ENCODE assay signal across 13 mouse cellular contexts in the genomic region with DNA sequence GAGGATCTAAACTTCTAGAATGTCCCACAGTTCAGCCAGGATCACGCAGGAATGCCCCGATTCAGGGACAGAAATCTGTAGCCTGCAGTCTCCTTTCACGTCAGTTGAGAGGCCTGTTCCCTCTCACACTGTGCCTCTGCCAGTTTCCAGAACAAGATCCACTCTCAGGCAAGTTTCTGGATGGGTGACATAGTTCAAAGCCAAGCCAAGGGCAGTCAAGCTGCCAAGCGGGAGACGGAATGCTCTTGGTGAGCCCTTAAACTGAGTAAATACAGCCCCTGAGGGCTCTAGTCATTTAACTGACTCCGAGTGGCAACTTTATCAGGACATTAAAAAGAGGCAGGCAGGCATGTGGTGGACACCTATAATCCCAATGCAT. TPM values are rescaled to one million over a fixed set of nuclear protein-coding genes. Genes with fewer than 3 reads are reported as not detected.
DNase-seq lines count a peak whose midpoint lies in the region; ATAC-seq lines count a peak whose summit lies in the region.
"Had no signal": no experiment of that assay in that cellular context is flagged by ENCODE, and none has a peak within 500 bp of the region (broad histone marks: within the 10 kb centered on the region; RNA-seq: fewer than 3 reads in every experiment).

No protein-coding gene starts in this region.

- H3K4me3 ChIP-seq in heart, embryonic 11.5 days (ENCODE audit: low read depth, low read length): no peak overlapping the region
- H3K4me3 ChIP-seq in heart, embryonic 10.5 days: no peak overlapping the region
- no peak overlapping the region for H3K4me3 ChIP-seq in kidney, embryonic 14.5 days (ENCODE audit: low read length)
- H3K4me3 ChIP-seq: intestine, embryonic 15.5 days had no signal

- ATAC-seq in heart, embryonic 11.5 days (replicated peaks; ENCODE audit: insufficient number of reproducible peaks, low FRiP score, low TSS enrichment): no peak
- no peak for ATAC-seq in kidney, embryonic 14.5 days (ENCODE audit: low FRiP score, low TSS enrichment)
- no peak for ATAC-seq in erythroblast, adult 5-6 weeks (replicated peaks; ENCODE audit: low FRiP score, poor library complexity, severe bottlenecking)
- ATAC-seq: intestine, embryonic 15.5 days had no signal

- no peaks in the 10 kb centered on the region for H3K36me3 ChIP-seq in heart, embryonic 11.5 days (ENCODE audit: control insufficient read depth, insufficient read depth, low read length)
- no peaks in the 10 kb centered on the region for H3K36me3 ChIP-seq in heart, embryonic 10.5 days
- H3K36me3 ChIP-seq in kidney, embryonic 14.5 days (ENCODE audit: control insufficient read depth, insufficient read depth, low read length): no peaks in the 10 kb centered on the region
- H3K36me3 ChIP-seq: intestine, embryonic 15.5 days had no signal

- 48% methylated on average over 6 of the region's 6 CpGs for WGBS in heart, embryonic 11.5 days (ENCODE audit: insufficient replicate concordance)
- 46% methylated on average over 6 of the region's 6 CpGs for WGBS in heart, embryonic 10.5 days
- 29% methylated on average over 6 of the region's 6 CpGs for WGBS in kidney, embryonic 14.5 days

- no peaks in the 10 kb centered on the region for H3K9me3 ChIP-seq in heart, embryonic 11.5 days (replicated peaks; ENCODE audit: control insufficient read depth, low read length)
- H3K9me3 ChIP-seq in heart, embryonic 10.5 days: no peaks in the 10 kb centered on the region
- H3K9me3 ChIP-seq in kidney, embryonic 14.5 days (ENCODE audit: control insufficient read depth, low read length): no peaks in the 10 kb centered on the region
- H3K9me3 ChIP-seq: intestine, embryonic 15.5 days had no signal

- H3K4me2 ChIP-seq in heart, embryonic 11.5 days: no peak overlapping the region
- no peak overlapping the region for H3K4me2 ChIP-seq in kidney, embryonic 14.5 days (replicated peaks; ENCODE audit: low read depth, low read length)
- H3K4me2 ChIP-seq: intestine, embryonic 15.5 days had no signal

- no peak overlapping the region for H3K27ac ChIP-seq in heart, embryonic 11.5 days (ENCODE audit: low read depth, low read length)
- peak overlapping the region; percentile 52; the same call in 1 of the 2 replicates for H3K27ac ChIP-seq in heart, embryonic 10.5 days
- H3K27ac ChIP-seq in kidney, embryonic 14.5 days (ENCODE audit: low read depth, low read length): peak overlapping the region; percentile 42; the same call in 1 of the 2 replicates
- H3K27ac ChIP-seq: intestine, embryonic 15.5 days; macrophage had no signal

- H3K27me3 ChIP-seq in heart, embryonic 11.5 days (ENCODE audit: control insufficient read depth, insufficient read depth, low read length): 0 out of 2 replicates have a peak, but pooled peaks cover 3% of the 10 kb centered on the region
- peaks cover 23% of the 10 kb centered on the region; the same call in 1 of the 2 replicates for H3K27me3 ChIP-seq in heart, embryonic 10.5 days (ENCODE audit: insufficient read depth, poor library complexity, severe bottlenecking)
- H3K27me3 ChIP-seq in kidney, embryonic 14.5 days (ENCODE audit: control insufficient read depth, insufficient read depth, low read length): no peaks in the 10 kb centered on the region
- H3K27me3 ChIP-seq: intestine, embryonic 15.5 days had no signal

- H3K9ac ChIP-seq in heart, embryonic 11.5 days (ENCODE audit: low read depth, low read length): no peak overlapping the region
- no peak overlapping the region for H3K9ac ChIP-seq in kidney, embryonic 14.5 days (ENCODE audit: low read depth, low read length)
- H3K9ac ChIP-seq: intestine, embryonic 15.5 days had no signal

- peaks cover 12% of the 10 kb centered on the region for H3K4me1 ChIP-seq in heart, embryonic 11.5 days (ENCODE audit: control insufficient read depth, insufficient read depth, low read length)
- peaks cover 39% of the 10 kb centered on the region for H3K4me1 ChIP-seq in heart, embryonic 10.5 days
- peaks cover 8% of the 10 kb centered on the region; the same call in 1 of the 2 replicates for H3K4me1 ChIP-seq in kidney, embryonic 14.5 days (ENCODE audit: control insufficient read depth, insufficient read depth, low read length)
- H3K4me1 ChIP-seq: intestine, embryonic 15.5 days had no signal

- peak; percentile 44 to 70 for DNase-seq in heart, adult 18-20 months
- DNase-seq in heart, embryonic 10.5 days (ENCODE audit: low spot score): no peak
- peak; percentile 84 for DNase-seq in lung, postnatal 25 days (ENCODE audit: low spot score)
- DNase-seq in urinary bladder, postnatal 4 days (ENCODE audit: low spot score in 2 of 2): no peak
- no peak for DNase-seq in MN1 (ENCODE audit: low spot score)
- DNase-seq: adrenal gland, postnatal 25 days; B cell, adult 2 months; cerebellum, adult 9-11 months had no signal

RNA-seq across cellular contexts. Expression of a gene that starts 32.7 kb away (rescaled TPM):
- under 1 TPM; 0.13 to 0.15 TPM for total RNA-seq in heart, adult 18-20 months (2021)
- not detected in 2 replicates for polyA plus RNA-seq in heart, embryonic 11.5 days (2014; fragmentation: Nextera tagmentation; extraction: Ambion mirVana)
- polyA plus RNA-seq in heart, embryonic 10.5 days (2016; fragmentation: Nextera tagmentation; extraction: Ambion mirVana): 0.02 and 0.03 TPM in 2 replicates
- 0.04 and 0.16 TPM in 2 replicates for polyA plus RNA-seq in kidney, embryonic 14.5 days (2014; fragmentation: Nextera tagmentation; extraction: Ambion mirVana)
- not detected in 2 replicates for total RNA-seq in erythroblast, adult 5-6 weeks (2015; ENCODE audit: low replicate concordance)
- total RNA-seq in erythroblast, adult 5-6 weeks (2017; ENCODE audit: low replicate concordance): not detected in 2 replicates
- total RNA-seq: adrenal gland, postnatal 25 days had no signal
- polyA plus RNA-seq: macrophage had no signal

RNA-seq across cellular contexts. Expression of a gene that starts 53.9 kb away (rescaled TPM):
- 100 to 1,000 TPM; 264 to 308 TPM for total RNA-seq in heart, adult 18-20 months (2021)
- 1,182 and 1,259 TPM in 2 replicates for polyA plus RNA-seq in heart, embryonic 11.5 days (2014; fragmentation: Nextera tagmentation; extraction: Ambion mirVana)
- polyA plus RNA-seq in heart, embryonic 10.5 days (2016; fragmentation: Nextera tagmentation; extraction: Ambion mirVana): 995 and 1,097 TPM in 2 replicates
- polyA plus RNA-seq in kidney, embryonic 14.5 days (2014; fragmentation: Nextera tagmentation; extraction: Ambion mirVana): 817 and 919 TPM in 2 replicates
- total RNA-seq in erythroblast, adult 5-6 weeks (2015; ENCODE audit: low replicate concordance): 1.7 TPM in 2 replicates
- total RNA-seq in erythroblast, adult 5-6 weeks (2017; ENCODE audit: low replicate concordance): 0.85 and 0.98 TPM in 2 replicates

Comparison
In these comparisons a context has a peak if more than half of its experiments do, and no peak if none do; other contexts are left out.
1. DNase-seq: peak in heart, adult 18-20 months (2 of 2) and lung, postnatal 25 days (single experiment); none in heart, embryonic 10.5 days (single experiment), urinary bladder, postnatal 4 days (0 of 2) and MN1 (single experiment).